Mouse (Mus musculus) cortical plate, adult 2 months (tissue): Measurements from ENCODE around the gene Wdr72. TPM values are rescaled to one million over a fixed set of nuclear protein-coding genes. Genes with fewer than 3 reads are reported as not detected.

Experiments
- H3K27ac ChIP-seq: fragments of 200-500 bp; 2 replicates; pipeline ENCODE4 v1.5.1; 2012; ENCODE audit warnings: low read length, control low read depth, inconsistent platforms; ENCODE audit not compliant: insufficient read depth
- H3K4me1 ChIP-seq: fragments of 200-500 bp; 2 replicates; pipeline ENCODE4 v1.6.1; 2011; ENCODE audit warnings: low read length; ENCODE audit not compliant: control insufficient read depth, insufficient read depth
- H3K4me3 ChIP-seq: fragments of 200-500 bp; 2 replicates; pipeline ENCODE4 v1.5.1; 2011; ENCODE audit warnings: mild to moderate bottlenecking, low read length, control low read depth; ENCODE audit not compliant: insufficient read depth
- CTCF ChIP-seq: fragments of 200-500 bp; IDR thresholded peaks from 2 replicates; pipeline ENCODE4 v1.5.1; 2011; ENCODE audit warnings: mild to moderate bottlenecking, control low read depth, low read length; ENCODE audit not compliant: insufficient read depth; ENCODE audit errors: extremely low read depth
- POLR2A ChIP-seq: fragments of 200-500 bp; IDR thresholded peaks from 2 replicates; pipeline ENCODE4 v1.6.1; 2011; ENCODE audit warnings: mild to moderate bottlenecking, low read length, control low read depth; ENCODE audit not compliant: insufficient read depth; ENCODE audit errors: extremely low read depth
- polyA plus RNA-seq: library from polyadenylated mRNA; depleted of rRNA; stranded (reverse); fragments of >200 nt; gene quantifications from 2 replicates; pipeline ENCODE4 v1.2.3, GENCODE M21; 2012; rRNA removed

The Wdr72 gene
- 0.02 TPM in 1 of 2 replicates, not detected in the other for polyA plus RNA-seq

GRCm38 (mm10) chr9:74109761-74110460 lies at the start of gene Wdr72:
Wdr72 (plus strand) TSS chr9:74110356.
- H3K27ac ChIP-seq = no peak within 1 kb of the TSS
- no peak within 1 kb of the TSS for H3K4me3 ChIP-seq
- TF ChIP-seq POLR2A (no peak), CTCF (no peak)
- H3K4me1 ChIP-seq = no peaks in the 10 kb centered on the region

GRCm38 (mm10) chr9:74066278-74066677 lies 43.9 kb upstream of the Wdr72 start:
- H3K4me3 ChIP-seq = no peak overlapping the region
- H3K27ac ChIP-seq = no peak overlapping the region
- H3K4me1 ChIP-seq = no peaks in the 10 kb centered on the region
- TF ChIP-seq POLR2A (no peak), CTCF (0 out of 2 replicates have a peak, but pooled peaks have one; percentile 19)

- no peaks in the 10 kb centered on the region for H3K4me1 ChIP-seq
- H3K4me3 ChIP-seq = no peak overlapping the region
- no peak overlapping the region for H3K27ac ChIP-seq
- no peak for TF ChIP-seq POLR2A
Observed at GRCm38 (mm10) chr9:74066766-74067165, 43.4 kb upstream of the Wdr72 start.

- Histone ChIP-seq H3K27ac (no peak overlapping the region), H3K4me1 (no peaks in the 10 kb centered on the region), H3K4me3 (no peak overlapping the region)
- TF ChIP-seq POLR2A (no peak), CTCF (no peak)
Observed at GRCm38 (mm10) chr9:74075958-74076357, 34.2 kb upstream of the Wdr72 start.

- TF ChIP-seq POLR2A (no peak), CTCF (no peak)
- no peak overlapping the region for H3K27ac ChIP-seq
- no peak overlapping the region for H3K4me3 ChIP-seq
- H3K4me1 ChIP-seq = no peaks in the 10 kb centered on the region
Observed at GRCm38 (mm10) chr9:74078458-74078857, 31.7 kb upstream of the Wdr72 start.

GRCm38 (mm10) chr9:74080241-74080640 lies 29.9 kb upstream of the Wdr72 start:
- TF ChIP-seq CTCF (peak; percentile 28; the same call in 1 of the 2 replicates), POLR2A (no peak)
- no peaks in the 10 kb centered on the region for H3K4me1 ChIP-seq
- H3K4me3 ChIP-seq = no peak overlapping the region
- H3K27ac ChIP-seq = no peak overlapping the region

GRCm38 (mm10) chr9:74101591-74101990 lies 8.6 kb upstream of the Wdr72 start:
- no peak overlapping the region for H3K27ac ChIP-seq
- no peaks in the 10 kb centered on the region for H3K4me1 ChIP-seq
- no peak overlapping the region for H3K4me3 ChIP-seq
- no peak for TF ChIP-seq CTCF
- TF ChIP-seq POLR2A = no peak

GRCm38 (mm10) chr9:74102615-74103014 lies 7.5 kb upstream of the Wdr72 start:
- Histone ChIP-seq H3K4me1 (no peaks in the 10 kb centered on the region), H3K27ac (no peak overlapping the region), H3K4me3 (no peak overlapping the region)
- TF ChIP-seq POLR2A = no peak
- TF ChIP-seq CTCF = no peak

- H3K27ac ChIP-seq = no peak overlapping the region
- no peak for TF ChIP-seq CTCF
- no peak for TF ChIP-seq POLR2A
- H3K4me3 ChIP-seq = no peak overlapping the region
- no peaks in the 10 kb centered on the region for H3K4me1 ChIP-seq
Observed at GRCm38 (mm10) chr9:74110461-74110816, 283 bp downstream of the Wdr72 start.

GRCm38 (mm10) chr9:74112526-74112925 lies 2.4 kb downstream of the Wdr72 start:
- TF ChIP-seq CTCF (no peak), POLR2A (no peak)
- Histone ChIP-seq H3K4me1 (no peaks in the 10 kb centered on the region), H3K4me3 (no peak overlapping the region), H3K27ac (no peak overlapping the region)
